Mouse (Mus musculus) left cerebral cortex, adult 2 months (tissue): ENCODE results near the gene BC051019. TPM values are rescaled to one million over a fixed set of nuclear protein-coding genes. Genes with fewer than 3 reads are reported as not detected.
A peak's percentile ranks its signal among the peaks of the same experiment; 100 is the strongest.

Experiments
- DNase-seq, 2 experiments: peaks; one replicate each; pipeline ENCODE4 v3.0.0; 2021 to 2022; ENCODE audit warnings: low spot score in 2 of 2, mixed read lengths in 1 of 2; ENCODE audit errors: extremely low spot score in 1 of 2
- H3K27ac ChIP-seq: fragments of 200-600 bp; 2 replicates; pipeline ENCODE4 v1.8.1; 2022
- H3K4me3 ChIP-seq: fragments of 200-600 bp; 2 replicates; pipeline ENCODE4 v1.8.1; 2022
- CTCF ChIP-seq: fragments of 200-600 bp; IDR thresholded peaks from 2 replicates; pipeline ENCODE4 v1.8.1; 2022; ENCODE audit warnings: antibody characterized with exemption, mild to moderate bottlenecking, moderate library complexity
- intact Hi-C: fragments of 180-260 bp; cut with DNase I; formaldehyde crosslinking; loops from one replicate; pipeline ENCODE4 v1.15.1; 2025
- total RNA-seq, 2 experiments: library from RNA; stranded (reverse); gene quantifications; 2 replicates each; pipeline ENCODE4 v1.2.3; 2021

BC051019 gene
- total RNA-seq, 2 experiments from 2014 or later = not detected

DNA sequence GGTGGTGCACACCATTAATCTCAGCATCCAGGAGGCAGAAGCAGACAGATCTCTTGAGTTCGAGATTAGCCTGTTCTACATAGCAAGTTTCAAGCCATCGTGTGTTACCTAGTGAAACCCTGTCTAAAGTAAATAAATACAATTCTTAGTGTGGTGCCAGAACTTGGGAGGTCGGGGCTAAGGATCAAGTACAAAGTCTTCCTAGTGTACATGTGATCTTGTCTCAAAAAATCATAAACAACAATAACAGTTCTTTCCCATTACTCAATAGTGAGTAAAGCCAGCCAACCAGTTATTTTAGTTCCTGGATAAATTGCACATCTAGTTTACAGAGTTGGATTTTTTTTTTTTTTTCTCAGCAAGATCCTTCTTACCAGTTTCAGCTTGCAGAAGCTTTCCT, 19.2 kb downstream of the BC051019 start:
- DNase-seq = no peak
- peak overlapping the region; percentile 65 for H3K4me3 ChIP-seq
- TF ChIP-seq CTCF = no peak
- H3K27ac ChIP-seq = no peak overlapping the region; the same call in 1 of the 2 replicates
- intact Hi-C loops = no loop called here

DNA sequence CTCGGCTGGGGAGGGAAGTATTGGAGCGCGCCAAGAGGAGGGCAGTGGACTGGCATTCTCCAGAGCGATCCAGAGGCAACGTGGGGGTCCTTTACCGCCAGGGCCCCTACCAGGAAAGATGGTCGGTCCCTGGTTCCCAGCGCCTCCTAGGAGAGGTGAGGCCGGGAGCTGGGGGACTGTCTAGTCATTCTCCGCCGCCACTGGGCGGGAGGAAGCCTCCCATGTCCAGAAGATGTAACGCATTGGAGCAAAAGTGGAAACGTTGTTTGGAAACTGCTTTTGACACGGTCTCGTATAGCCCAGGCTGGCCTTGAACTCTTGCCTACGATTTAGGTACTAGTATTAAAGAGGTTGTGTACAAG, 19.7 kb downstream of the BC051019 start:
- Histone ChIP-seq H3K4me3 (peak overlapping the region; percentile 65), H3K27ac (peak overlapping the region; percentile 72)
- intact Hi-C loops = no loop called here
- DNase-seq = no peak
- no peak; the same call in 1 of the 2 replicates for TF ChIP-seq CTCF

DNA sequence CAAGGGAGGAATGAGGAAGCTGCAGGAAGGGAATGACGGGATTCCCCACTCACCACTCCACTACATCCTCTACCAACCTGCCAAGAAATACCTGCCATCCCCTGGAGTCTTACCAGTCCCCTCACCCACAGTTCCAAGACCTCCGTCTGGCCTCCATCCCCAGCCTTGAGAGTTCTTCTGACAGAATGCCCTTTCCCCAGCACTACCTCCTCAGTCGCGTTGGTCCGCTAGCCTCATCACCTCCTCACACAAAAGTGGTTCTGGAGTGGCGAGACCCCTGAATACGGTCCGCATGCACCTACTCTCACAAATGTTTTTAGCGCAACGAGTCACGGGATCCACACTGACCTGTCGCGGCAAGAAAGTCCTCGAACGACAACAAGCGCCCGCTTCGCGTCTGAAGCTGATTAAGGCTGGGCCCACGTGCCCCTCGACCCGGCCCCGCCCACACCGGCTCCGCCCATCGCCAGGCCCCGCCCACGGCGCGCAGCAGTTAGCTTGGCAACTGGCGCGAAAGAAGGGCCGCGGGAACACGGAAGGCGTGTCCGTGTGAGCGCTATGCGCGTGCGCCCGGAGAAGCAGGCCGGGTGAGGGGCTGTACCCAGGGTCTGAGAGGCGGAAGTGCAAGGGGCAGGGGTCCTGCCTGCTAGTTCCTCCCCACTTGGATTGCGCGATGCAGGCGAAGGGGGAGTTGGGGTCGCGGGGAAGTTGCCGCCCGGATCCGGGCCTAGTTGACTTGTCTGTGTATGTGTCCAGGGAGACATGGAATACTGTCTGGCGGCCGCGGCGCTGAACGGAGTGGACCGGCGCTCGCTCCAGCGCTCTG, 20.2 kb downstream of the BC051019 start, which contains the start of the genes St5 and Akip1:
TSS of gene St5 (minus strand) at position 416 of the 826 bp plus-strand sequence.
TSS of gene Akip1 (plus strand) at position 501 of the 826 bp plus-strand sequence.
- no peak for TF ChIP-seq CTCF
- intact Hi-C loops = no loop called here
- Histone ChIP-seq H3K27ac (peak within 1 kb of the TSS; percentile 72), H3K4me3 (peak within 1 kb of the TSS; percentile 65)
- DNase-seq = peak; percentile 90 to 92

DNA sequence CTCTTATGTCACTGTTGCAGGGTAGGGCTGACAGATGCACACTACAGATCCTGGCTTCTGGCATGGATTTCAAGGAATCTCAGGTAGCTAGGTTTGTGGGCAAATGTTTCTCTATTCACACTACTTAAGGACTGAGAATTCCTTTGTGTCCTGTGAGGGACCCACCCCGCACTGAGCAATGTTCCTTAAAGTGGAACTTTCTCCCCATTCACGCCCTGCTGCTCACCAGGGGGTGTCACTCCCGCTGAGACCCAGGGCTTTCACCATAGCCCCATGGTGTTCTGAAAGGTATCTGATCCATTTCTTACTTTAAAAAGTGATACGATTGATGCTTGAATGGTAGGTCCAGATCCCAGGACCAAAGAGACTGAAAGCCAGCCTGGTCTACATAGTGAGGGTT, 20.9 kb downstream of the BC051019 start:
- TF ChIP-seq CTCF = no peak
- Histone ChIP-seq H3K4me3 (no peak overlapping the region; the same call in 1 of the 2 replicates), H3K27ac (no peak overlapping the region)
- no peak for DNase-seq
- intact Hi-C loops = no loop called here

DNA sequence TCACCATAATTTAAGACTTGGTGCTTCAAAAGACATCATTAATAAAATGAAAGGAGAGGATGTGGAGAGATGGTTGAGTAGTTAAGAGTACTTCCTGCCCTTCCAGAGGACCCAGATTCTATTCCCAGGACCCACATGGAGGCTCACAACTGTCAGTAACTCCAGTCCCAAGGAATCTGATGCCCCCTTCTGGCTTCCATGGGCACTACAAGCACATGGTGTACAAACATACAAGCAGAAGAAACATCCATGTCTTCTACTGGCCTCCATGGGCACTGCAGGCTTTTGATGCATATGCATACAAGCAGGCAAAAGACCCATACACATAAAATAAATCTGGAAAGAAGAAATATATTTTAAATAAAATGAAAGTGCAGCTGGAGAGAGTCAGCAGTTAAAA, 23.4 kb downstream of the BC051019 start:
- Histone ChIP-seq H3K27ac (no peak overlapping the region), H3K4me3 (no peak overlapping the region)
- no peak for DNase-seq
- peak; percentile 24 for TF ChIP-seq CTCF
- intact Hi-C loops = no loop called here

DNA sequence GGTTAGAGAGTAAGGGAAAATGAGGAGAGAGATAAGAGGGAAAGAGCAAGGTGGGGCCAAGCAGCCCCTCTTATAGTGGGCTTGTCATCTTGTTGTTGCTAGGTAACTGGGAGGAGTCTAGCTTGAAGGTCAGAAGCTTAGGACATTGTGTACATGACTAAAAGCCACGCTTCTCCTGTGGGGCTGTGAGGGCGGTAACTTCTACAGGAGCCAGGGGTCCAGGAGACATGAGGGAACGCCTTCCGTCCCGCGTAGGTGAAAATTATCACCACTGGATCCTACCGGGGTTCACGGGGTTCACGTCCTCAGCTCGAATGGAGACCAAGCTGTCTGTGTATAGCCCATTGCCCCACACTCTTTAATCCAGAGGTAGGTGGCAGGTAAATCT, 28.3 kb downstream of the BC051019 start:
- intact Hi-C loops = no loop called here
- no peak overlapping the region for H3K27ac ChIP-seq
- no peak for TF ChIP-seq CTCF
- H3K4me3 ChIP-seq = no peak overlapping the region
- no peak for DNase-seq

DNA sequence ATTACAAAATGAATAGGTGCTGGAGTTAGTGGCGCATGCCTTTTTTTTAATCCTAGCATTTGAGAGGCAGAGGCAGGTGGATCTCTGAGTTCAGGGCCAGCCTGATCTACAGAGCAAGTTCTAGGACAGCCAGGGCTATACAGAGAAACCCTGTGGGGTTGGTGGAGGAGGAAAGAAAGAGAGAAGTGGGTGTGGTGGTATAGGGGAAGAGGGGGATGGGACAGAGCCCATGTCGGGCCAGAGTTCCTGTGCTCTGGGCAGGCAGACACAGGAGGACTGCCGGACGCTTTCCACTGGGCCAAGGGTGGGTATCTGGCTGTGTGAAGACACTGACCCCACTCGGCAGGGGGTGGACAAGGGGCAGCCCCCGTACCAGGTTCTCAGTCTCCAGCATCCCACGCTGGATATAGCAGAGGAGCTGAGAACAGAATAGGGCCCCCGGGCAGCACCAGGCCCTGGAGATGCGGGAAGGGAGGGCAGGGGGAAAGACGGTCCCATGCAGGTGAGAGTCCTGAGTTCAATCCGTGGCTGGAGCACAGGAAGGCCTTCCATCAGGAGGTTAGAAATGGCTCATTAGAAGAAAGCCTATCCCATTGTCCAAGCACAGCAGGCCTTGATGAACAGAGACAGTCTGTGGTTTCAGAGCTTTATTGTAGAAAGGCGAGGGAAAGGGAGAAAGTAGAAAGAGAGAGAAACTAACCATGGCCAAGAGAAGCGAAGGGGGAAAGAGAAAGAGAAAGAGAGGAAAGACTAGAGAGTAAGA, 28.9 kb downstream of the BC051019 start:
- no peak for TF ChIP-seq CTCF
- no peak for DNase-seq
- intact Hi-C loops = no loop called here
- Histone ChIP-seq H3K4me3 (no peak overlapping the region), H3K27ac (no peak overlapping the region)

DNA sequence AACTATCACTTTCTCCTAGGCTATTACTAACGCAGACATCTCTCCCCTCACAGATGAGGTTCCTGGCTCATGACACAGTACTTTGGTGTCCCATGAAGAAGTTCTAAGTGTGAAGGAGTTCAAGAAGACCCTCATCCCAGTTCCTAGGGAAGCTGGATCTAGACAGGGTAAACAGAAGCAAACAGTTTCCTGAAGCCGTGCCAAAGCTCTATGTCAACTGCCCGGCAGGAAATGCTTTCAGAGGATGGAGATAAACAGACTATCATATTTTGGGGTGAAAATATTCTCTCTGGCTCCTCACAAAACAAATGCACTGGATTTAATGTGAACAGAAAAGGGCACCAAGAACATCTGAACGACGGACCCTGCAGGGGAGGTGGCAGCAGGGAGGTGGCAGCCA, 32.7 kb downstream of the BC051019 start:
- TF ChIP-seq CTCF = no peak

DNA sequence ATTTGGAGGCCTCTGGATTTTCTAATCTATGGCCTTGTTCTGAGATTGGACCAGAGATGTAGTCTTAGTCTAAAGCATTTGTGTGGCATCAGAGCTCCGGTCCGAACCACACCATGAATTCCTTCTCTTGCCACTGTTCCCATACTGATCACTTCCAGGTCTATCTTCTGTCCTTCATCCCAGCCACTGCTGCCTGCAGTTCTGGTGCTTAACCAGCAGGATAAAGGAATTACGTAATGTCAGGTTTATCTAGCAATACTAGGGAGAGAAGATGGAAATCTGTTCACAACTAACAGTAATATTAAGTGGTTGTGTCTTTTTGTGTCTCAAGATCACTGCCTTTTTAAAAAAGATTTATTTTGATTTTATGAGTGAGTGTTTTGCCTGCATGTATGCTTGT, 33.5 kb downstream of the BC051019 start:
- TF ChIP-seq CTCF = peak; percentile 43
- no peak overlapping the region for H3K27ac ChIP-seq
- H3K4me3 ChIP-seq = no peak overlapping the region
- no peak for DNase-seq
- intact Hi-C loops = no loop called here

More for the DNA sequence above, 32.7 kb downstream of the BC051019 start:
- no peak for DNase-seq
- H3K4me3 ChIP-seq = no peak overlapping the region
- H3K27ac ChIP-seq = no peak overlapping the region
- intact Hi-C loops = no loop called here

DNA sequence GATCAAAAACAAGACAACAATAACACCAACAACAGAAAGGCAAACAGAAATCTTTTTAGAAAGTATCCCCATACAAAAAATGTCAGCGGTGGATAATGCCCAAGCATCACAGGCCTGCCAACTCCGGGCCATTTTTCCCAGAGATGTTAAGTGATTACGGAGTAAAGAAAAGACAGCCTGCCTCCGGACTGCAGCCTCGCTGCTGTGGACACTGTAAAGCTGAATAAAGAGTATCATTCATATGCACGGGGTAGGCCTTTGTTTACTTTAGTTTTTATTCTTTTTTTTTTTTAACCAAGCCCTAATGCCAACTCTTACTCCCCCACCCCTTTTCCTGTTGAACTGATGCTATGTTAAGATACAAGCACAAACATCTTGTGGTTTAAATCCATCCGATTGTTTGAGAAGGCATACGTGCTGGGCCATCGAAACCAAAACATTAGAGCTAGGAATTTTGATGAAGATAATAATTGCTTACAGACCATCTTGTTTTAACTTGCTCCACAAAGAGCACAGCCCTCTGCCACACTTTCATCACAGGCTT, 37.0 kb downstream of the BC051019 start:
- TF ChIP-seq CTCF = no peak
- no peak overlapping the region for H3K4me3 ChIP-seq
- no peak overlapping the region for H3K27ac ChIP-seq
- no peak for DNase-seq
- intact Hi-C loops = no loop called here

DNA sequence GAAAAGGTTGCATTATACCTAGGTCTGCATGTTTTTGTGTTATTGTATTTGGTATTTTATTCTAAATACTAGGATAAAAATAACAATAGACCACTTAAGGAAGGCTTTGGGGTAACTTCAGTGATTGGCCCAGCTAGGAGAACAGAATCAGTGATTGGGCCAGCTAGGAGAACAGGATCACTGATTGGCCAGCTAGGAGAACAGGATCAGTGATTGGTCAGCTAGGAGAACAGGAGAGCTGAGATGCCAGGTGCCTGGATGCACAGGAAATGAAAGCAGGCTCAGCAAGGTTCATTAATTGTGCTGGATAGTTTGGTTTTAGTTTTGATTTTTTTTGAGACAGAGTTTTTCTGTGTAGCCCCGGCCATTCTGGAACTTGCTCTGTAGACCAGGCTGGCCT, 42.8 kb downstream of the BC051019 start:
- no peak for DNase-seq
- Histone ChIP-seq H3K27ac (no peak overlapping the region), H3K4me3 (no peak overlapping the region)
- no peak for TF ChIP-seq CTCF
- intact Hi-C loops = no loop called here

DNA sequence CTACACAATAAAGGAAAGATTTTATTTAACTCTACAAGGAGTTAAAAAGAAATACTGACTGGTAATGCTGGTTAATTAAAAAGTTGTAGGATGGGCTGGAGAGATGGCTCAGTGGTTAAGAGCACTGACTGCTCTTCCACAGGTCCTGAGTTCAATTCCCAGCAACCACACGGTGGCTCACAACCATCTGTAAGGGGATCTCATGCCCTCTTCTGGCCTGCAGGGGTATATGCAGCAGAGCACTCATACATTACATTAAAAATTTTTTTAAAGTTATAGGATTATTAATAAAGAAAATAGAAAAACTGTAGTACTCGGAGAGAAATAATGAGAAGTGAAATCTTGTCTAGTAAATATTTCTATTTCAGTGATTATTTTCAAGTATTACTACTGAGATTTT, 43.4 kb downstream of the BC051019 start:
- TF ChIP-seq CTCF = peak; percentile 19; the same call in 1 of the 2 replicates
- intact Hi-C loops = no loop called here
- Histone ChIP-seq H3K4me3 (no peak overlapping the region), H3K27ac (no peak overlapping the region)
- DNase-seq = no peak
